Mouse (Mus musculus) intestine, embryonic 14.5 days (tissue): ENCODE data around the gene March10. TPM values are rescaled to one million over a fixed set of nuclear protein-coding genes. Genes with fewer than 3 reads are reported as not detected.

ENCODE experiments used
- ATAC-seq: fragments of 200-750 bp; cut with Nextera tagmentation; replicated peaks from 2 replicates; pipeline ENCODE4 v1.8.0; 2017; ENCODE audit warnings: low read depth, moderate number of reproducible peaks, moderate TSS enrichment, moderate library complexity; ENCODE audit not compliant: low FRiP score, low TSS enrichment
- DNase-seq: peaks from one replicate; pipeline ENCODE4 v3.0.0-alpha.2; 2018; ENCODE audit warnings: low spot score
- H3K27ac ChIP-seq: fragments of 300-500 bp; sonication (generic); 2 replicates; pipeline ENCODE4 v1.5.1; 2014; ENCODE audit warnings: low read depth, mild to moderate bottlenecking, control low read depth
- H3K27me3 ChIP-seq: fragments of 300-500 bp; sonication (generic); replicated peaks from 2 replicates; pipeline ENCODE4 v1.6.1; 2014; ENCODE audit warnings: low read length, control low read depth; ENCODE audit not compliant: control insufficient read depth, insufficient read depth
- H3K36me3 ChIP-seq: fragments of 300-500 bp; sonication (generic); 2 replicates; pipeline ENCODE4 v1.6.1; 2014; ENCODE audit warnings: low read length, control low read depth; ENCODE audit not compliant: control insufficient read depth, insufficient read depth
- H3K4me1 ChIP-seq: fragments of 300-500 bp; sonication (generic); replicated peaks from 2 replicates; pipeline ENCODE4 v1.6.1; 2014; ENCODE audit warnings: low read length, control low read depth, mixed read lengths; ENCODE audit not compliant: control insufficient read depth, insufficient read depth
- H3K4me2 ChIP-seq: fragments of 300-500 bp; sonication (generic); 2 replicates; pipeline ENCODE4 v1.6.1; 2014; ENCODE audit warnings: low read length
- H3K4me3 ChIP-seq: fragments of 300-500 bp; sonication (generic); 2 replicates; pipeline ENCODE4 v1.5.1; 2014; ENCODE audit warnings: low read depth, low read length, control low read depth, mixed read lengths
- H3K9ac ChIP-seq: fragments of 300-500 bp; sonication (generic); 2 replicates; pipeline ENCODE4 v1.6.1; 2014; ENCODE audit warnings: mild to moderate bottlenecking, low read length
- H3K9me3 ChIP-seq: fragments of 300-500 bp; sonication (generic); 2 replicates; pipeline ENCODE4 v1.6.1; 2016; ENCODE audit warnings: low read length, control low read depth; ENCODE audit not compliant: control insufficient read depth
- WGBS: fragments of 180-500 bp; shearing (Covaris S2); extraction: QIAGEN DNeasy Blood & Tissue Kit; methylation state at CpG from one replicate; pipeline ENCODE4 v1.1.7; 2014; 5-methylcytosine and 5-hydroxymethylcytosine counted together
- polyA plus RNA-seq: library from polyadenylated mRNA; unstranded; fragments of >200 nt; fragmentation: Nextera tagmentation; extraction: Ambion mirVana; gene quantifications from 2 replicates; pipeline ENCODE4 v1.2.1, GENCODE M21; 2014

Gene March10
- polyA plus RNA-seq, 1 experiment from 2014 or later: not detected

DNA sequence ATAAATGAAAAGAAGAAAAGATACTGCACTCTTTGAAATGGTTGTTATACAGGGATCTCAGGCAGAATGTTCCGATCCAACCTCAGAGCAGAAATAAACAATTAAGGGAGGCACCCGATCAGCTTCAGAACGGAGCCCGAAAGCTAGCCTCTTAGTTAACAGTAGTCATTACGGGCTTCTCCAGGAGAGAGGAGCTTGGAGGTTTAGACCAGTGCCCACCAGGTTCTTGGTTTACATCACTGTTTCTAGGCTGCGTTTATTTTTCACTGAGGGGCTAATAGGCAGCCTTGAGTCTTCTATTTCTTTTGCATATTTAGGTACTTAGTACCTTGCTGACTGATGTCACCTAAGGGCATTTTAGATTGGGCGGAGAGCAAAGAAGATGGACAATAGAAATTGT is 506 bp upstream of the March10 start:
- H3K9ac ChIP-seq: no peak overlapping the region
- ATAC-seq (no peak), DNase-seq (peak; percentile 25)
- H3K27ac ChIP-seq: no peak overlapping the region
- 56% methylated on average over 7 of the region's 7 CpGs for WGBS
- peaks cover 9% of the 10 kb centered on the region; the same call in 1 of the 2 replicates for H3K4me1 ChIP-seq
- H3K36me3 ChIP-seq: no peaks in the 10 kb centered on the region
- peak overlapping the region; percentile 43 for H3K4me3 ChIP-seq
- no peaks in the 10 kb centered on the region for H3K27me3 ChIP-seq
- H3K4me2 ChIP-seq: peak overlapping the region; percentile 67
- no peaks in the 10 kb centered on the region for H3K9me3 ChIP-seq

DNA sequence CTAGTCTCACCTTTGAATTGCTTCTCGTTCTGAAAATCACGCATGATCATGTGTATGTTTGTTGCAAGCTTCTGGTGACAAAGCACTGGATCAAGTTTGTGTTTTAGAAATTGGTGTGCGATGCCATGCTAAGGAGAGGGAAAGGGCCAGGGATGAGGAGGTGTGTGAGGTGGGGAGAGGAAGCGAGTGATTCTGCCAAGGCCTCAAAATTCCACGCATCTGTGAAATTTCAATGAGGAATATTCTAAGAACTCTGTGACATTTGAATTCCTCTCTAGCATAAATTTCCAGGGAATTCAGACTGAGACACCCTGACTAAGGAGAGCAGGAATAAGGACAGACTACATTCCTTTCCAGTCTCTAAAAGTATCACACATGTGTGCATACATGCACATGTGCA is 1.4 kb downstream of the March10 start:
- Histone ChIP-seq H3K27me3 (no peaks in the 10 kb centered on the region), H3K27ac (no peak overlapping the region), H3K4me3 (no peak overlapping the region), H3K9ac (no peak overlapping the region), H3K4me1 (peaks cover 9% of the 10 kb centered on the region; the same call in 1 of the 2 replicates), H3K9me3 (no peaks in the 10 kb centered on the region), H3K36me3 (no peaks in the 10 kb centered on the region), H3K4me2 (no peak overlapping the region)
- WGBS: 85% methylated on average over 5 of the region's 5 CpGs
- no peak for ATAC-seq
- DNase-seq: no peak

DNA sequence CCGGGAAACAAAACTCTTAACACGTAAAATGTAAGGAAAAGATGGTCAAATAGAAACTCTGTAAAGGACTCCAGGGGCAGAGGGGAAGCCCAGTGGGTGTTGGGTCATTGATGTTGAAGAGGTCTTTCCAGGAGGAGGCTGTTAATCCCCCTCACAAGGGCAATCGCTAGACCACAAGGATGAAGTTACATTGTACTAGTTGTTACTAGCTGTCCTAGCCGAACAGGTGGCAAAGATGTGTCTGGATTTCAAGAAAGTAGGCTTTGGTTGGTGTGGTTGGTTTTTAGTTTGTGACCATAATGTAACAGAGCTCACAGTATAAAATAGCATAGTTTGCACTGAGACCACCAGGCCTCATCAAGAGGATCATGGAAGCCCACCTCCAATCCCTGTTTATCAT is 3.5 kb downstream of the March10 start:
- H3K9me3 ChIP-seq: no peaks in the 10 kb centered on the region
- 91% methylated on average over 4 of the region's 4 CpGs for WGBS
- H3K36me3 ChIP-seq: no peaks in the 10 kb centered on the region
- H3K4me2 ChIP-seq: no peak overlapping the region
- peak overlapping the region; percentile 48 for H3K27ac ChIP-seq
- H3K4me3 ChIP-seq: no peak overlapping the region
- ATAC-seq: no peak
- no peak overlapping the region for H3K9ac ChIP-seq
- H3K27me3 ChIP-seq: no peaks in the 10 kb centered on the region
- H3K4me1 ChIP-seq: peaks cover 9% of the 10 kb centered on the region; the same call in 1 of the 2 replicates
- no peak for DNase-seq

DNA sequence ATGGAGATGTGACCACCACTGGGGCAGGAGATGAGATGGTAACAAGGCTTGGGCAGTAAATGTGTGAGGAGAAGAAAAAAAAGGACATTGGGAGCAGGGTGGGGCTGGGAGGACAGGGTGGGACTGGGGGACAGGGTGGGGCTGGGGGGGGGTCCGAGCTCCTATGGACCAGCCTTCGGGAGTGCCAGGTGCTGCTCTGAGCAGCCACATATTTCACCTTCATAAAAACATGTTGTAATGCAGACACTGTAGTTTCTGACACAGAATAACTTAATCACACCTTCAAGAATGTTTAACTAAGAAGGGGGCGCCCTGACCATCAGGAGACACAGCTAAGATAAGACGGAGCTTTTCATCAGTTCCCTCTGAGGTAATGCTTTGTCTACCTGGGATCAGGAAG is 4.0 kb downstream of the March10 start:
- WGBS: 61% methylated on average over 4 of the region's 4 CpGs
- no peaks in the 10 kb centered on the region for H3K9me3 ChIP-seq
- ATAC-seq (peak; percentile 71), DNase-seq (no peak)
- no peak overlapping the region for H3K4me2 ChIP-seq
- H3K36me3 ChIP-seq: no peaks in the 10 kb centered on the region
- no peak overlapping the region for H3K4me3 ChIP-seq
- peak overlapping the region; percentile 48 for H3K27ac ChIP-seq
- H3K4me1 ChIP-seq: peaks cover 9% of the 10 kb centered on the region; the same call in 1 of the 2 replicates
- no peak overlapping the region for H3K9ac ChIP-seq
- H3K27me3 ChIP-seq: no peaks in the 10 kb centered on the region

DNA sequence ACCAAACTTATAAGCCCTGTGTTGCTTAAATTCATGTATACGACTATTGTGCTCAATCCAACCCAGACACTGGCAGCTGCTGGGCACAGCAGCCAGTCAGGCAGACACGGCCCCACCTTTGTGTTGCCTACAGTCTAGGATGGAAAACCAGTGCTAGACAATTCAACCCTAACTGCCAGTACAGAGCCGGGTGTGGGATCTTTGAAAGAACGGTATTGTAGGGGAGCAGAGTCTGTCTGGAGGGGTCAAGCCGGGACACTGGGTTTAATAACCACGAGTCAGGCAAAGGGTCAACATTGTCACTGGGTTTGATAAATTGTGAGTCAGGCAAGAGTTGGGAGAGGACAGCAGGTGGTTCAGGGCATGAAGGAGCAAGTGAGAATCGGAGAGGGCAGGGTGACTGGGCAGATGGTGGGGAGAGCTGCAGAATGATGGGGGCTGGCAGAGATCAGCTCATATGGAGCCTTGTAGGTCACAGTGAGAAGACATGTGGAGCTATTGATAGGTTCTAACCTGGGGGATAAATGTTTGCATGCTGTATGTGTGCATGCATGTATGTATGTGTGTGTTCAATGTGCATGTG is 4.9 kb downstream of the March10 start:
- H3K36me3 ChIP-seq: no peaks in the 10 kb centered on the region
- WGBS: 46% methylated on average over 7 of the region's 7 CpGs
- no peak for DNase-seq
- H3K4me1 ChIP-seq: peaks cover 4% of the 10 kb centered on the region; the same call in 1 of the 2 replicates
- no peak overlapping the region for H3K4me2 ChIP-seq
- no peak overlapping the region for H3K27ac ChIP-seq
- H3K27me3 ChIP-seq: no peaks in the 10 kb centered on the region
- ATAC-seq: peak; percentile 19; the same call in 1 of the 2 replicates
- no peaks in the 10 kb centered on the region for H3K9me3 ChIP-seq
- no peak overlapping the region for H3K9ac ChIP-seq
- no peak overlapping the region for H3K4me3 ChIP-seq

DNA sequence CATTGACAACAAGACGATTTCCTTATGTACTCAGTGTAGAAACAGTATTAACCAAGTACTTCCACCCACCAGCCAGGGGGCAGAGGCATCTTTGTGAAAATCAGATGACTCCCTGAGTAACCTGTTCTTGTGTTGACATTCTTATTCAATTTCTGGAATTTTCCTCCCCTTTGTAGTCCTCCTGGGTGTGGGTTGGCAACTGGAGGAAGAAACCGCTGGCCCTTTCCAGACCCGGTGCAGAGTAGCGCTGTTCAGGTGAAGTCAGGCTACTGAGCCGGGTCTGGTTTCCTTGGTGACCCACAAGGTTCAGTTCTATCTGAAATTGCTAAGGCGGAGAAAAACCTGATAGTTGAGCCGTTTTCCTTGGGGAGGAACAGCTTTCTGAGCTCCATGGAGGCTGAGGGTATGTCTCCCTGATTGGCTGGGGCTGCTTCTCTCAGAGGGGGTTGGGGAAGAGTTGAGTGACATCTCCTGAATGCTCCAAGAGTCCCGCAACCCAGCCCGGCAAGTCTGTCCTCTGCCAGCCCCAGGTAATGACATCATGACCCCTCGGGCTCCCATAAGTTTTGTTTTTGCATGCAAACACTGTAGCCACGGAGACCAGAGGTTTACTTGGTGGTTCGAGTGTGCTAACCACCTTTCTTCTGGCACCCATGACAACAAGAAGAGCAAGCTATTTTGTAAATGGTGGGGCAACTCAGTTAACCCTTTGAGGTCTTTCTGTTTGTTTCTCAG is 6.8 kb downstream of the March10 start:
- H3K4me1 ChIP-seq: no peaks in the 10 kb centered on the region
- H3K27me3 ChIP-seq: no peaks in the 10 kb centered on the region
- DNase-seq (no peak), ATAC-seq (no peak)
- no peak overlapping the region for H3K4me3 ChIP-seq
- H3K4me2 ChIP-seq: no peak overlapping the region
- no peaks in the 10 kb centered on the region for H3K36me3 ChIP-seq
- H3K9ac ChIP-seq: no peak overlapping the region
- no peak overlapping the region for H3K27ac ChIP-seq
- WGBS: 65% methylated on average over 12 of the region's 12 CpGs
- H3K9me3 ChIP-seq: no peaks in the 10 kb centered on the region

DNA sequence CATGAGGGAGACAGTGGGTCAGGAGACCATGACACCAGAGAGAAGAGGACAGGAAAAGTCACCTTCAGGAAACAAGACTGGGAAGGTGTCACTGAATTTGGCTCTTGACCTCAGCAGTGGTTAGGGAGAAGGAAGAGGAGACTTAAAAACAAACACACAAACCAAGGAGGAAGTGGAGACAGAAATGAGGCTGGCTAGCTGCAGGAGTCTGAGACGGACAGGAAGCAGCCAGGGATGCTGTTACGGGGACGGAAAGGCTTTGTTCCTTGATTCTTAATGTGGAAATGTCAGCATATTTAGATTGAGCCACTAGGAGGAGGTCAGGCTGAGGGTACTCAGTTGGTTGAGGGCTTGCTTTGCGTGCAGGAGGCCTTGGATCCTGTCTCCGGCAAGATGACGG is 8.9 kb downstream of the March10 start:
- Histone ChIP-seq H3K9ac (no peak overlapping the region), H3K4me1 (no peaks in the 10 kb centered on the region), H3K9me3 (no peaks in the 10 kb centered on the region), H3K36me3 (no peaks in the 10 kb centered on the region), H3K27me3 (no peaks in the 10 kb centered on the region), H3K4me3 (no peak overlapping the region), H3K4me2 (no peak overlapping the region), H3K27ac (no peak overlapping the region)
- no peak for ATAC-seq
- 71% methylated on average over 6 of the region's 6 CpGs for WGBS
- DNase-seq: no peak

DNA sequence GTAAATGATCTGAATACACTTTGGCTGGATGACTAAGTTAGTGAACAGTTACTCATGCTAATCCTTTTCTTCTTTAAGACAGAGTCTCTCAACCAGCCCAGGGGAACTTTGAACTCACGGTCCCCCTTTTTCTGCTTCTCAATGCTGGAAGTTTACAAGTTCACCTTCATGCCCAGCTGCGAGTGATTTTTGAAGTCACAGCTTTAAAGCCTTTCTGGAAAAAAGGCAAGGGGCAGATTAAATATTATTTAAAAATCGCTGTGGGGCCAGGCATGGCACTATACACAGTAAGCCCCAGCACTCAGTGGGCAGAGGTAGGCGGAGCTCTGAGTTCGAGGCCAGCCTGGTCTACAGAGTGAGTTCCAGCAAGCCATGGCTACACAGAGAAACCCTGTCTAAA is 10.3 kb downstream of the March10 start:
- H3K9ac ChIP-seq: no peak overlapping the region
- no peak overlapping the region for H3K4me3 ChIP-seq
- no peak overlapping the region for H3K4me2 ChIP-seq
- H3K36me3 ChIP-seq: no peaks in the 10 kb centered on the region
- no peak for ATAC-seq
- H3K9me3 ChIP-seq: no peaks in the 10 kb centered on the region
- no peaks in the 10 kb centered on the region for H3K4me1 ChIP-seq
- no peak for DNase-seq
- WGBS: 85% methylated on average over 5 of the region's 5 CpGs
- no peaks in the 10 kb centered on the region for H3K27me3 ChIP-seq
- no peak overlapping the region for H3K27ac ChIP-seq

DNA sequence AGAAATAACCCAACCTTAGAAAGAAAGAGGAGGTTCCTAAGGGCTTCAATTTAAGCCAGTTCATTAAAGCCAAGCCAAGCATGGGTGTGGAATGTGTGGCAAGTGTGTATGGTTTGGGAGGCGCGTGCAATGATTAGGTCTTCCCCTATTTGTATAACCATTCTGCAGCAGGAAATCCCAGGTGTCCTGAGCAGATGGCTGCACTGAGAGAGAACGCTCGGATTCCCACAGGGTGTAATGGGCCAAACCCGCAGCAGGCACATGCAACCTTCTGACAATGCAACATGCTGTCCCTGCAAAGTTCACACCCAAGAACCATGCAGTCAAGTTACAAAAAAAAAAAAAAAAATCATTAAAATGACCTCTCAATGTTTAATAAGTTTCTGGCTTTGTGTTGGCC is 10.8 kb downstream of the March10 start:
- Histone ChIP-seq H3K4me1 (no peaks in the 10 kb centered on the region), H3K4me2 (no peak overlapping the region), H3K9ac (no peak overlapping the region), H3K36me3 (no peaks in the 10 kb centered on the region), H3K9me3 (no peaks in the 10 kb centered on the region), H3K4me3 (no peak overlapping the region), H3K27ac (no peak overlapping the region), H3K27me3 (no peaks in the 10 kb centered on the region)
- no peak for DNase-seq
- ATAC-seq: no peak
- 65% methylated on average over 5 of the region's 5 CpGs for WGBS
